Mouse (Mus musculus) embryonic stem cell, embryonic (primary cell): ENCODE results near the gene Psmd3.

Experiments
- CTCF ChIA-PET, 4 experiments: fragments of 300-600 bp in 2 of 4; fragments of 350-600 bp in 2 of 4; sonication (Branson Sonifier 250); formaldehyde crosslinking; loops; one replicate each; lab custom pipeline; 2022; ENCODE audit warnings: inconsistent platforms in 2 of 4; lab: Charles Lee
- POLR2A ChIA-PET, 4 experiments: fragments of 300-600 bp in 2 of 4; fragments of 350-600 bp in 2 of 4; sonication (Branson Sonifier 250); formaldehyde crosslinking; loops; one replicate each; lab custom pipeline; 2022; ENCODE audit warnings: antibody characterized with exemption in 4 of 4, inconsistent platforms in 1 of 4; lab: Charles Lee

Gene Psmd3

GRCm38 (mm10) chr11:98699911-98700310 is 17.6 kb downstream of the Psmd3 start:
- ChIA-PET CTCF (interaction anchor here (0.6 to 5.7 kb wide), 11 partner anchors 10 to 368 kb away, joined by 3 to 53 read pairs (median 7); partner anchors contain the start of gene Psmd3 (in 1 of the 4)), POLR2A (interaction anchor here (0.6 to 3.4 kb wide), 7 partner anchors 15 to 130 kb away, joined by 3 to 10 read pairs (median 4); partner anchors contain the start of gene Psmd3 (in 2 of the 4))

GRCm38 (mm10) chr11:98701213-98701670 is 18.9 kb downstream of the Psmd3 start, which contains the start of gene Csf3:
Gene Csf3, plus strand, starts transcription at chr11:98701263.
- POLR2A ChIA-PET = interaction anchor here (0.7 to 3.4 kb wide), 13 partner anchors 8 to 236 kb away, joined by 3 to 10 read pairs (median 4); partner anchors contain the start of gene Psmd3 (in 4 of the 4)
- CTCF ChIA-PET = interaction anchor here (0.8 to 5.7 kb wide), 20 partner anchors 9 to 224 kb away, joined by 3 to 53 read pairs (median 4); no protein-coding TSS in a partner anchor

GRCm38 (mm10) chr11:98702323-98702722 is 20.0 kb downstream of the Psmd3 start:
- POLR2A ChIA-PET = interaction anchor here in 3 of 4 experiments (0.7 to 3.4 kb wide), 11 partner anchors 9 to 243 kb away, joined by 3 to 10 read pairs (median 4); partner anchors contain the start of gene Psmd3 (in 2 of the 3)
- CTCF ChIA-PET = interaction anchor here in 3 of 4 experiments (0.6 to 2.4 kb wide), 5 partner anchors 8 to 273 kb away, joined by 3 to 10 read pairs (median 9); no protein-coding TSS in a partner anchor

GRCm38 (mm10) chr11:98705021-98705420 is 22.7 kb downstream of the Psmd3 start:
- CTCF ChIA-PET = interaction anchor here in 2 of 4 experiments (1.2 to 7.6 kb wide), 3 partner anchors 13 to 17 kb away, joined by 4 to 60 read pairs (median 5); no protein-coding TSS in a partner anchor
- POLR2A ChIA-PET = interaction anchor here in 2 of 4 experiments (1.6 to 4.3 kb wide), 3 partner anchors 11 to 13 kb away, joined by 3 to 12 read pairs (median 7); no protein-coding TSS in a partner anchor

GRCm38 (mm10) chr11:98707401-98708281 is 25.3 kb downstream of the Psmd3 start:
- CTCF ChIA-PET = interaction anchor here in 3 of 4 experiments (0.5 to 7.6 kb wide), 14 partner anchors 7 to 949 kb away, joined by 3 to 60 read pairs (median 4); partner anchors contain the start of genes Psmd3 (in 1 of the 3) and Stac2 (in 1 of the 3)
- POLR2A ChIA-PET = interaction anchor here (0.5 to 4.3 kb wide), 17 partner anchors 9 to 227 kb away, joined by 3 to 15 read pairs (median 3); partner anchors contain the start of gene Psmd3 (in 2 of the 4)

GRCm38 (mm10) chr11:98708282-98708956 is 26.1 kb downstream of the Psmd3 start:
- CTCF ChIA-PET = interaction anchor here (0.5 to 7.6 kb wide), 15 partner anchors 9 to 949 kb away, joined by 3 to 60 read pairs (median 4); partner anchors contain the start of gene Psmd3 (in 1 of the 4)
- POLR2A ChIA-PET = interaction anchor here in 3 of 4 experiments (0.8 to 4.3 kb wide), 19 partner anchors 10 to 519 kb away, joined by 3 to 15 read pairs (median 3); partner anchors contain the start of gene Psmd3 (in 2 of the 3)

- CTCF ChIA-PET = interaction anchor here in 3 of 4 experiments (0.8 to 7.6 kb wide), 13 partner anchors 8 to 171 kb away, joined by 3 to 60 read pairs (median 4); partner anchors contain the start of genes Csf3 (in 1 of the 3) and Psmd3 (in 1 of the 3)
- POLR2A ChIA-PET = interaction anchor here in 2 of 4 experiments (0.8 to 3.0 kb wide), 14 partner anchors 9 to 519 kb away, joined by 3 to 15 read pairs (median 4); partner anchors contain the start of gene Psmd3 (in 2 of the 2)
Measured at GRCm38 (mm10) chr11:98709001-98709741, 26.8 kb downstream of the Psmd3 start.

GRCm38 (mm10) chr11:98710416-98711045 is 28.2 kb downstream of the Psmd3 start:
- ChIA-PET POLR2A (interaction anchor here in 3 of 4 experiments (0.5 to 3.5 kb wide), 15 partner anchors 11 to 99 kb away, joined by 3 to 15 read pairs (median 3); partner anchors contain the start of genes Med24 (in 1 of the 3) and Psmd3 (in 1 of the 3)), CTCF (interaction anchor here (0.6 to 7.6 kb wide), 27 partner anchors 7 to 169 kb away, joined by 3 to 60 read pairs (median 7); partner anchors contain the start of genes Csf3 (in 3 of the 4), Psmd3 (in 2 of the 4) and Thra (in 2 of the 4))

- ChIA-PET POLR2A (interaction anchor here in 2 of 4 experiments (0.6 to 3.5 kb wide), 11 partner anchors 10 to 78 kb away, joined by 3 to 14 read pairs (median 3); partner anchors contain the start of gene Med24 (in 1 of the 2)), CTCF (interaction anchor here (0.6 to 7.6 kb wide), 21 partner anchors 7 to 148 kb away, joined by 3 to 60 read pairs (median 8); partner anchors contain the start of genes Csf3 (in 2 of the 4), Thra (in 2 of the 4) and Psmd3 (in 1 of the 4))
Measured at GRCm38 (mm10) chr11:98711046-98711434, 28.7 kb downstream of the Psmd3 start.

- CTCF ChIA-PET = interaction anchor here (0.5 to 4.6 kb wide), 28 partner anchors 8 to 270 kb away, joined by 3 to 48 read pairs (median 4); partner anchors contain the start of genes Csf3 (in 2 of the 4), Gjd3 (in 1 of the 4), Psmd3 (in 1 of the 4) and Thra (in 1 of the 4)
Measured at GRCm38 (mm10) chr11:98712009-98712408, 29.7 kb downstream of the Psmd3 start.

GRCm38 (mm10) chr11:98713703-98714102 is 31.3 kb downstream of the Psmd3 start:
- ChIA-PET CTCF (interaction anchor here in 3 of 4 experiments (0.8 to 4.6 kb wide), 8 partner anchors 8 to 74 kb away, joined by 3 to 48 read pairs (median 4); partner anchors contain the start of genes Csf3 (in 1 of the 3) and Thra (in 1 of the 3)), POLR2A (interaction anchor here in 2 of 4 experiments (1.0 to 3.5 kb wide), 5 partner anchors 8 to 95 kb away, joined by 3 to 14 read pairs (median 4); partner anchors contain the start of gene Psmd3 (in 1 of the 2))

More at GRCm38 (mm10) chr11:98712009-98712408, 29.7 kb downstream of the Psmd3 start:
- POLR2A ChIA-PET = interaction anchor here in 3 of 4 experiments (0.7 to 3.5 kb wide), 14 partner anchors 9 to 131 kb away, joined by 3 to 14 read pairs (median 4); partner anchors contain the start of gene Psmd3 (in 1 of the 3)

GRCm38 (mm10) chr11:98715946-98716345 is 33.6 kb downstream of the Psmd3 start:
- ChIA-PET CTCF (interaction anchor here in 3 of 4 experiments (0.7 to 5.0 kb wide), 8 partner anchors 9 to 487 kb away, joined by 3 to 60 read pairs (median 4); no protein-coding TSS in a partner anchor), POLR2A (interaction anchor here in 3 of 4 experiments (0.5 to 1.5 kb wide), 11 partner anchors 19 to 126 kb away, joined by 3 to 5 read pairs (median 3); no protein-coding TSS in a partner anchor)

GRCm38 (mm10) chr11:98717904-98718303 is 35.5 kb downstream of the Psmd3 start:
- ChIA-PET POLR2A (interaction anchor here (0.5 to 2.9 kb wide), 42 partner anchors 9 to 962 kb away, joined by 3 to 20 read pairs (median 5); partner anchors contain the start of genes Med24 (in 2 of the 4), Nr1d1 (in 2 of the 4), Thra (in 2 of the 4) and Psmd3 (in 1 of the 4)), CTCF (interaction anchor here (0.5 to 5.0 kb wide), 83 partner anchors 8 to 450 kb away, joined by 3 to 60 read pairs (median 4); partner anchors contain the start of genes Csf3 (in 3 of the 4), Nr1d1 (in 2 of the 4), Med24 (in 1 of the 4) and Msl1 (in 1 of the 4))

GRCm38 (mm10) chr11:98720756-98721155 is 38.4 kb downstream of the Psmd3 start:
- CTCF ChIA-PET = interaction anchor here in 3 of 4 experiments (0.7 to 2.2 kb wide), 14 partner anchors 8 to 164 kb away, joined by 3 to 13 read pairs (median 4); partner anchors contain the start of gene Med24 (in 1 of the 3)
- POLR2A ChIA-PET = interaction anchor here in 3 of 4 experiments (0.9 to 5.4 kb wide), 20 partner anchors 8 to 113 kb away, joined by 3 to 45 read pairs (median 3); partner anchors contain the start of genes Thra (in 2 of the 3), Csf3 (in 1 of the 3), Med24 (in 1 of the 3) and Psmd3 (in 1 of the 3)
